In genomic region chr8:123428939-123429721, GRCm38 (mm10) we compare ENCODE assay signal across 20 mouse cellular contexts. TPM values are rescaled to one million over a fixed set of nuclear protein-coding genes. Genes with fewer than 3 reads are reported as not detected.
DNase-seq lines count a peak whose midpoint lies in the region; ATAC-seq and TF ChIP-seq lines count a peak whose summit lies in the region.
"Had no signal": no experiment of that assay in that cellular context is flagged by ENCODE, and none has a peak within 500 bp of the region (broad histone marks: within the 10 kb centered on the region; RNA-seq: fewer than 3 reads in every experiment).

No protein-coding gene starts in this region.

- 95% methylated on average over 23 of the region's 23 CpGs for WGBS in hindbrain, postnatal 0 days

- no peak overlapping the region for H3K9ac ChIP-seq in hindbrain, postnatal 0 days (replicated peaks; ENCODE audit: low read length)
- H3K9ac ChIP-seq: embryonic facial prominence, embryonic 12.5 days; forebrain, embryonic 13.5 days; forebrain, embryonic 15.5 days; forebrain, postnatal 0 days had no signal

- H3K27ac ChIP-seq in hindbrain, postnatal 0 days: no peak overlapping the region
- H3K27ac ChIP-seq: embryonic facial prominence, embryonic 10.5 days; embryonic facial prominence, embryonic 12.5 days; forebrain, embryonic 13.5 days; forebrain, embryonic 15.5 days had no signal

- H3K4me1 ChIP-seq in hindbrain, postnatal 0 days (ENCODE audit: insufficient read depth, low read length): no peaks in the 10 kb centered on the region
- H3K4me1 ChIP-seq: embryonic facial prominence, embryonic 10.5 days; embryonic facial prominence, embryonic 12.5 days; forebrain, embryonic 13.5 days; forebrain, embryonic 15.5 days had no signal

- H3K9me3 ChIP-seq in hindbrain, postnatal 0 days (ENCODE audit: low read length): peaks cover 23% of the 10 kb centered on the region
- H3K9me3 ChIP-seq: G1E had no signal

- no peaks in the 10 kb centered on the region for H3K36me3 ChIP-seq in hindbrain, postnatal 0 days (ENCODE audit: insufficient read depth, low read length)
- H3K36me3 ChIP-seq: embryonic facial prominence, embryonic 10.5 days; embryonic facial prominence, embryonic 12.5 days; forebrain, embryonic 15.5 days; G1E had no signal

- no peak overlapping the region for H3K4me2 ChIP-seq in hindbrain, postnatal 0 days (ENCODE audit: low read depth, low read length)
- H3K4me2 ChIP-seq: embryonic facial prominence, embryonic 12.5 days; forebrain, embryonic 13.5 days; forebrain, embryonic 15.5 days had no signal

- H3K4me3 ChIP-seq in hindbrain, postnatal 0 days (ENCODE audit: low read length): no peak overlapping the region
- H3K4me3 ChIP-seq: embryonic facial prominence, embryonic 10.5 days; embryonic facial prominence, embryonic 12.5 days; forebrain, embryonic 13.5 days; forebrain, embryonic 15.5 days had no signal

- TF ChIP-seq CTCF in hindbrain, postnatal 0 days (IDR thresholded peaks at IDR 0.05; ENCODE audit: low read depth): no peak

- no peak for ATAC-seq in hindbrain, postnatal 0 days
- ATAC-seq: activated CD4-positive, CD25-positive, alpha-beta regulatory T cell, adult 4 months; forebrain, embryonic 13.5 days; forebrain, embryonic 15.5 days; forebrain, postnatal 0 days had no signal

- H3K27me3 ChIP-seq in hindbrain, postnatal 0 days (ENCODE audit: insufficient read depth, low read length): no peaks in the 10 kb centered on the region
- H3K27me3 ChIP-seq: embryonic facial prominence, embryonic 12.5 days; forebrain, embryonic 13.5 days; forebrain, embryonic 15.5 days had no signal

- DNase-seq in cerebellum, adult 11-12 months: peak; percentile 12
- DNase-seq in cerebellum, postnatal 10 days: no peak
- DNase-seq in A20 (ENCODE audit: low read depth, low spot score): peak; percentile 95
- DNase-seq in MN1 (ENCODE audit: low spot score): peak; percentile 94
- DNase-seq in hindbrain, postnatal 0 days (ENCODE audit: low spot score): no peak
- no peak for DNase-seq in right cerebral cortex, postnatal 14 days
- DNase-seq: adrenal gland, adult 8-10 months; adrenal gland, postnatal 14 days; adrenal gland, postnatal 36 days; cerebellum, adult 18-20 months; cerebellum, adult 8-10 months; cerebellum, postnatal 25 days; forebrain, postnatal 0 days had no signal

RNA-seq across cellular contexts. Expression of gene Def8, which starts 5.8 kb away (rescaled TPM):
- 46.3 and 62.7 TPM in 2 replicates for total RNA-seq in hindbrain, postnatal 0 days (2014; rRNA removed)
- 37.9 and 38.8 TPM in 2 replicates for polyA plus RNA-seq in hindbrain, postnatal 0 days (2015; fragmentation: Nextera tagmentation; extraction: Ambion mirVana)

RNA-seq across cellular contexts. Expression of gene Tubb3, which starts 17.9 kb away (rescaled TPM):
- total RNA-seq in hindbrain, postnatal 0 days (2014; rRNA removed): 3,792 and 3,923 TPM in 2 replicates
- polyA plus RNA-seq in hindbrain, postnatal 0 days (2015; fragmentation: Nextera tagmentation; extraction: Ambion mirVana): 1,431 and 1,610 TPM in 2 replicates

RNA-seq across cellular contexts. Expression of gene Mc1r, which starts 22.2 kb away (rescaled TPM):
- not detected in 2 replicates for total RNA-seq in hindbrain, postnatal 0 days (2014; rRNA removed)
- 0.05 and 0.08 TPM in 2 replicates for polyA plus RNA-seq in hindbrain, postnatal 0 days (2015; fragmentation: Nextera tagmentation; extraction: Ambion mirVana)
- total RNA-seq: adrenal gland, adult 18-20 months; adrenal gland, postnatal 14 days; adrenal gland, postnatal 36 days had no signal
- polyA plus RNA-seq: activated CD4-positive, CD25-positive, alpha-beta regulatory T cell, adult 4 months; embryonic facial prominence, embryonic 10.5 days had no signal

RNA-seq across cellular contexts. Expression of gene Afg3l1, which starts 48.6 kb away (rescaled TPM):
- total RNA-seq in hindbrain, postnatal 0 days (2014; rRNA removed): 16.6 and 26.7 TPM in 2 replicates
- polyA plus RNA-seq in hindbrain, postnatal 0 days (2015; fragmentation: Nextera tagmentation; extraction: Ambion mirVana): 45.6 and 49.6 TPM in 2 replicates

RNA-seq across cellular contexts. Expression of gene Tcf25, which starts 55.6 kb away (rescaled TPM):
- 540 and 551 TPM in 2 replicates for total RNA-seq in hindbrain, postnatal 0 days (2014; rRNA removed)
- 407 and 411 TPM in 2 replicates for polyA plus RNA-seq in hindbrain, postnatal 0 days (2015; fragmentation: Nextera tagmentation; extraction: Ambion mirVana)

Comparison
In these comparisons a context has a peak if more than half of its experiments do, and no peak if none do; other contexts are left out.
1. DNase-seq: peak in cerebellum, adult 11-12 months (single experiment), A20 (single experiment) and MN1 (single experiment); none in cerebellum, postnatal 10 days (0 of 2), hindbrain, postnatal 0 days (single experiment) and right cerebral cortex, postnatal 14 days (single experiment).